Comparison of ENCODE assay signal across 13 mouse cellular contexts in the genomic region with DNA sequence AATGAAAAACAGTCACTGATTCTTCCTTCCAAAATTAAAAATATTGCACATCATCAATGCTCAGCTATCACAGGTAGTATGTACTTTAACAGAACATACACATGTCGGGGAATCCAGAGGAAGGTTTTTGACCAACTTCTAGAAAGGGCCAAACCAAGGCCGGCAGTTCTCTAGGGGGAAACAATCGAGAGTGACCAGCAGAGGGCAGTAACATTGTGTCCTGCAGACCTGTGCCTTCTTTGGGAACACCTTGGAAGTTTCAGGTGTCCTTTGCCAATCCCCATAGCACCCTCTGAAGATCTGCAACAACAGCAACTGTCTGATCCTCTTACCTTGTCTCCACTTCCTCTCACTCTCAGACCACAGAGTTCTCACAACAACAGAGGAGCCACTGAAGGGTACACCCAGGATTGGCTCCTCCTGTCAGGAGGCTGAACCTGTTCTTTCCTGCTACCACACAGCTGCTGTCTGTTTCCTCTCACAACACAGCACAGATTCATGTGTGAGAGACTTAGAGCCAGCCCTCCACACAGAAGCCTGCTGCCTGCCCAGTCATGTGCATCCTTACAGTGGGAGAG. TPM values are rescaled to one million over a fixed set of nuclear protein-coding genes. Genes with fewer than 3 reads are reported as not detected.
DNase-seq lines count a peak whose midpoint lies in the region; ATAC-seq and TF ChIP-seq lines count a peak whose summit lies in the region.
"Not testable (repeated sequence)": the region's sequence is repeated elsewhere in the genome, so short reads cannot be mapped to it uniquely, and the experiment has no call there.
"Had no signal": no experiment of that assay in that cellular context is flagged by ENCODE, and none has a peak within 500 bp of the region (broad histone marks: within the 10 kb centered on the region; RNA-seq: fewer than 3 reads in every experiment).

No protein-coding gene starts in this region.

- H3K9me3 ChIP-seq in MEL (replicated peaks; ENCODE audit: insufficient read depth, low read length); forebrain, postnatal 0 days (ENCODE audit: low read length); liver, embryonic 14.5 days (ENCODE audit: control insufficient read depth, low read length); midbrain, postnatal 0 days (ENCODE audit: low read length): not testable (repeated sequence)

- not testable (repeated sequence) for H3K27ac ChIP-seq in MEL (ENCODE audit: control insufficient read depth, low read depth, low read length); forebrain, postnatal 0 days (ENCODE audit: low read depth, low read length); kidney, adult 2 months (ENCODE audit: insufficient read depth, low read depth, low read length); liver, embryonic 14.5 days; midbrain, postnatal 0 days (ENCODE audit: low read depth, low read length)

- WGBS in forebrain, postnatal 0 days = 34% methylated on average over 3 of the region's 3 CpGs
- WGBS in kidney, adult 2 months = 26% methylated on average over 3 of the region's 3 CpGs
- 27% methylated on average over 3 of the region's 3 CpGs for WGBS in liver, embryonic 14.5 days (ENCODE audit: insufficient replicate concordance)
- 34% methylated on average over 3 of the region's 3 CpGs for WGBS in midbrain, postnatal 0 days

- not testable (repeated sequence) for TF ChIP-seq POLR2A in MEL (IDR thresholded peaks at IDR 0.05; ENCODE audit: control insufficient read depth in 1 of 2, insufficient read depth in 1 of 2, low read depth in 1 of 2, low read length in 2 of 2, poor library complexity in 1 of 2); kidney, adult 2 months (IDR thresholded peaks at IDR 0.05; ENCODE audit: low read depth, low read length)

- H3K27me3 ChIP-seq in MEL (ENCODE audit: control insufficient read depth in 1 of 2, insufficient read depth in 2 of 2, low read length in 2 of 2); forebrain, postnatal 0 days (ENCODE audit: insufficient read depth, low read length); kidney, adult 2 months (replicated peaks; ENCODE audit: control insufficient read depth, insufficient read depth, low read length); liver, embryonic 14.5 days (ENCODE audit: control insufficient read depth, insufficient read depth, low read length); midbrain, postnatal 0 days (ENCODE audit: insufficient read depth, low read length): not testable (repeated sequence)

- TF ChIP-seq EP300 in MEL (IDR thresholded peaks at IDR 0.05; ENCODE audit: low read depth in 1 of 2, low read length in 2 of 2); liver, embryonic 14.5 days (IDR thresholded peaks at IDR 0.05; ENCODE audit: low read depth): not testable (repeated sequence)

- not testable (repeated sequence) for TF ChIP-seq RAD21 in MEL (IDR thresholded peaks at IDR 0.05; ENCODE audit: low read depth, low read length)

- H3K4me1 ChIP-seq in MEL (ENCODE audit: control insufficient read depth in 1 of 2, insufficient read depth in 2 of 2, low read length in 2 of 2); forebrain, postnatal 0 days (ENCODE audit: insufficient read depth); kidney, adult 2 months (ENCODE audit: control insufficient read depth, insufficient read depth, low read length); liver, embryonic 14.5 days (replicated peaks; ENCODE audit: control insufficient read depth in 2 of 2, insufficient read depth in 2 of 2, low read length in 1 of 2); midbrain, postnatal 0 days (ENCODE audit: insufficient read depth, low read length): not testable (repeated sequence)

- ATAC-seq in forebrain, postnatal 0 days; liver, embryonic 14.5 days (ENCODE audit: insufficient read depth); midbrain, postnatal 0 days (ENCODE audit: low FRiP score): not testable (repeated sequence)

- H3K36me3 ChIP-seq in MEL (ENCODE audit: control insufficient read depth in 1 of 2, insufficient read depth in 2 of 2, low read length in 2 of 2); forebrain, postnatal 0 days (ENCODE audit: insufficient read depth); kidney, adult 2 months (ENCODE audit: control insufficient read depth, insufficient read depth, low read length); liver, embryonic 14.5 days (replicated peaks; ENCODE audit: control insufficient read depth, insufficient read depth, low read depth); midbrain, postnatal 0 days (ENCODE audit: insufficient read depth, low read length): not testable (repeated sequence)

- not testable (repeated sequence) for H3K4me2 ChIP-seq in forebrain, postnatal 0 days (ENCODE audit: low read depth); liver, embryonic 14.5 days (ENCODE audit: low read depth); midbrain, postnatal 0 days (ENCODE audit: low read depth, low read length, poor library complexity, severe bottlenecking)

- H3K79me2 ChIP-seq in MEL (ENCODE audit: control insufficient read depth, insufficient read depth, low read length, poor library complexity) = not testable (repeated sequence)

- H3K4me3 ChIP-seq in MEL (ENCODE audit: control insufficient read depth in 1 of 2, insufficient read depth in 1 of 2, low read depth in 2 of 2, low read length in 2 of 2); forebrain, postnatal 0 days (ENCODE audit: low read depth, low read length); kidney, adult 2 months (ENCODE audit: insufficient read depth, low read depth, low read length); liver, embryonic 14.5 days (ENCODE audit: insufficient read depth in 1 of 2, low read depth in 2 of 2, low read length in 2 of 2); midbrain, postnatal 0 days (ENCODE audit: low read depth, low read length): not testable (repeated sequence)

- peak in 2 of 3 experiments; percentile 4 to 12; a peak in 1 of 6 replicates for TF ChIP-seq CTCF in MEL (IDR thresholded peaks at IDR 0.05 in 2 of 3, conservative IDR thresholded peaks at IDR 0.05 in 1 of 3; ENCODE audit: control insufficient read depth in 1 of 3, insufficient read depth in 1 of 3, low read depth in 2 of 3, low read length in 3 of 3, poor library complexity in 1 of 3, severe bottlenecking in 1 of 3)
- 0 out of 2 replicates have a peak, but pooled peaks have one; percentile 24 for TF ChIP-seq CTCF in forebrain, postnatal 0 days (IDR thresholded peaks at IDR 0.05; ENCODE audit: low read depth)
- peak; percentile 47 for TF ChIP-seq CTCF in kidney, adult 2 months (conservative IDR thresholded peaks at IDR 0.05; ENCODE audit: insufficient read depth, insufficient read length, low read depth, low read length)
- TF ChIP-seq CTCF in liver, embryonic 14.5 days (IDR thresholded peaks at IDR 0.05; ENCODE audit: low read depth) = peak; percentile 41
- peak; percentile 40 for TF ChIP-seq CTCF in midbrain, postnatal 0 days (IDR thresholded peaks at IDR 0.05)

- DNase-seq in MEL (ENCODE audit: low read depth, low spot score); forebrain, postnatal 0 days; liver, embryonic 14.5 days (ENCODE audit: low read depth in 3 of 3, low spot score in 3 of 3); midbrain, postnatal 0 days (ENCODE audit: low spot score): not testable (repeated sequence)
- peak; percentile 27 for DNase-seq in brain, adult 2 months (ENCODE audit: low read depth, low spot score)
- peak; percentile 6 for DNase-seq in kidney, adult 2 months
- DNase-seq in thymus, postnatal 0 days (ENCODE audit: low spot score) = peak; percentile 46

- not testable (repeated sequence) for H3K9ac ChIP-seq in MEL (ENCODE audit: control insufficient read depth, low read depth, low read length, poor library complexity, severe bottlenecking); forebrain, postnatal 0 days; liver, embryonic 14.5 days (replicated peaks); midbrain, postnatal 0 days (replicated peaks; ENCODE audit: low read length, poor library complexity, severe bottlenecking)

RNA-seq across cellular contexts. Expression of a gene that starts 13.5 kb away (rescaled TPM):
- total RNA-seq in MEL (2012; rRNA removed) = not detected in 2 replicates
- polyA plus RNA-seq in MEL (2012; ENCODE audit: insufficient read depth in 1 of 2, insufficient read length in 2 of 2, low read depth in 1 of 2, low replicate concordance in 2 of 2, missing spikeins in 1 of 2) = not detected
- total RNA-seq in forebrain, postnatal 0 days (2014; rRNA removed) = not detected in 2 replicates
- polyA plus RNA-seq in forebrain, postnatal 0 days (2015; fragmentation: Nextera tagmentation; extraction: Ambion mirVana) = not detected in 2 replicates
- 0.02 TPM in 1 of 2 replicates, not detected in the other for polyA plus RNA-seq in kidney, adult 2 months (2012; rRNA removed)
- not detected in 2 replicates for polyA plus RNA-seq in liver, embryonic 14.5 days (2012; rRNA removed)
- polyA plus RNA-seq in liver, embryonic 14.5 days (2014; fragmentation: Nextera tagmentation; extraction: Ambion mirVana) = not detected in 2 replicates
- total RNA-seq in midbrain, postnatal 0 days (2014; rRNA removed) = 0.05 TPM in 1 of 2 replicates, not detected in the other
- 0.14 and 0.16 TPM in 2 replicates for polyA plus RNA-seq in midbrain, postnatal 0 days (2015; fragmentation: Nextera tagmentation; extraction: Ambion mirVana)
- polyA plus RNA-seq in thymus, postnatal 0 days (2015; fragmentation: Nextera tagmentation; extraction: Ambion mirVana) = 0.35 and 0.49 TPM in 2 replicates
- total RNA-seq: granulocyte monocyte progenitor cell, adult 5-6 weeks; left cerebral cortex, postnatal 25 days had no signal
- polyA plus RNA-seq: erythroblast, embryonic 14.5 days; inflammation-experienced regulatory T-cells, adult 6 months; midbrain, embryonic 11.5 days; neural tube, embryonic 11.5 days had no signal
